Mouse (Mus musculus) liver, embryonic 16.5 days (tissue): Measurements from ENCODE around the gene Kifc1. TPM values are rescaled to one million over a fixed set of nuclear protein-coding genes. Genes with fewer than 3 reads are reported as not detected.

Experiments
- ATAC-seq: fragments of 200-750 bp; cut with Nextera tagmentation; 2 replicates; pipeline ENCODE4 v1.8.0; 2017; ENCODE audit warnings: low read depth, mild to moderate bottlenecking, moderate number of reproducible peaks, moderate library complexity
- H3K27ac ChIP-seq: fragments of 300-500 bp; sonication (generic); 2 replicates; pipeline ENCODE4 v1.5.1; 2014; ENCODE audit warnings: mild to moderate bottlenecking, low read length
- H3K27me3 ChIP-seq: fragments of 300-500 bp; sonication (generic); 2 replicates; pipeline ENCODE4 v1.6.1; 2014; ENCODE audit warnings: low read depth, low read length, mixed read lengths; ENCODE audit not compliant: control insufficient read depth, insufficient read depth
- H3K36me3 ChIP-seq: fragments of 300-500 bp; sonication (generic); 2 replicates; pipeline ENCODE4 v1.6.1; 2014; ENCODE audit warnings: mild to moderate bottlenecking; ENCODE audit not compliant: control insufficient read depth, insufficient read depth
- H3K4me1 ChIP-seq: fragments of 300-500 bp; sonication (generic); 2 replicates; pipeline ENCODE4 v1.6.1; 2014; ENCODE audit warnings: low read depth, low read length, mixed read lengths; ENCODE audit not compliant: control insufficient read depth
- H3K4me2 ChIP-seq: fragments of 300-500 bp; sonication (generic); 2 replicates; pipeline ENCODE4 v1.6.1; 2014; ENCODE audit warnings: low read depth, low read length, mixed read lengths
- H3K4me3 ChIP-seq: fragments of 300-500 bp; sonication (generic); 2 replicates; pipeline ENCODE4 v1.5.1; 2014; ENCODE audit warnings: low read depth, mild to moderate bottlenecking, low read length
- H3K9ac ChIP-seq: fragments of 300-500 bp; sonication (generic); 2 replicates; pipeline ENCODE4 v1.6.1; 2014; ENCODE audit warnings: low read depth, low read length
- H3K9me3 ChIP-seq: fragments of 300-500 bp; sonication (generic); replicated peaks from 2 replicates; pipeline ENCODE4 v1.6.1; 2016; ENCODE audit warnings: low read length; ENCODE audit not compliant: control insufficient read depth
- WGBS: fragments of 180-500 bp; shearing (Covaris S2); extraction: QIAGEN DNeasy Blood & Tissue Kit; methylation state at CpG from one replicate; pipeline ENCODE4 v1.1.7; 2014; ENCODE audit not compliant: insufficient replicate concordance; 5-methylcytosine and 5-hydroxymethylcytosine counted together
- polyA plus RNA-seq: library from polyadenylated mRNA; unstranded; fragments of >200 nt; fragmentation: Nextera tagmentation; extraction: Ambion mirVana; gene quantifications from 2 replicates; pipeline ENCODE4 v1.2.1, GENCODE M21; 2015

The Kifc1 gene
- 5.8 and 6.1 TPM in 2 replicates for polyA plus RNA-seq

DNA sequence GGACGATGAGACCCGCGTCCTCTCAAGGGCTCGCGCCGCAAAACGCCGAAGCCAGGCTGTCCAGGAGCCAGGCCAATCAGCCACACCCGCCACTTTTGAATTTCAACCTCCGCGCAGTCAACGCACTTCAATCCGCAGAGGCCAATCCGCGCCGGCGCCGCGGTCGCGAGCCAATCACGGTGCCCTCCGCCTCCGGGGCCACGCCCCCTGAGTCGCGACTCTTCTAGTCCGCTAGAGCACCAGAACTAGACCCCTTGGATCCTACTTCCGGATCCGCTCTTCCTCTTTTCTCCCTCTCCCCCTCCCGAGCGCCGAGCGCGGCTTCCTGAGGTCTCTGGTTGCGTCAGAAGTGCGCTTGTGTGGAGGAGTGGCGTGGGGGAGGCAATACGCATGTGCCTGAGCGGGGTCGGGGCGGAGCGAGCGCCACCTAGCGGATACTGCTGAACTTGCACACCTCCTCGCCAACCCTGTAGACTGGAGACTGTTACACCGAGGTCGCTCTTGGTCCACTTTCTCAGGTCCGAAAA lies at the start of gene Kifc1:
Kifc1 (minus strand) TSS at position 129 of the 527 bp plus-strand sequence.
- Histone ChIP-seq H3K4me3 (peak within 1 kb of the TSS; percentile 81), H3K4me1 (peaks cover 17% of the 10 kb centered on the region), H3K27ac (peak within 1 kb of the TSS; percentile 87), H3K36me3 (peaks cover 14% of the 10 kb centered on the region), H3K27me3 (no peaks in the 10 kb centered on the region), H3K9me3 (no peaks in the 10 kb centered on the region), H3K4me2 (peak within 1 kb of the TSS; percentile 80), H3K9ac (peak within 1 kb of the TSS; percentile 85)
- under 1% methylated on average over 49 of the region's 49 CpGs for WGBS
- ATAC-seq, result peak; percentile 96

DNA sequence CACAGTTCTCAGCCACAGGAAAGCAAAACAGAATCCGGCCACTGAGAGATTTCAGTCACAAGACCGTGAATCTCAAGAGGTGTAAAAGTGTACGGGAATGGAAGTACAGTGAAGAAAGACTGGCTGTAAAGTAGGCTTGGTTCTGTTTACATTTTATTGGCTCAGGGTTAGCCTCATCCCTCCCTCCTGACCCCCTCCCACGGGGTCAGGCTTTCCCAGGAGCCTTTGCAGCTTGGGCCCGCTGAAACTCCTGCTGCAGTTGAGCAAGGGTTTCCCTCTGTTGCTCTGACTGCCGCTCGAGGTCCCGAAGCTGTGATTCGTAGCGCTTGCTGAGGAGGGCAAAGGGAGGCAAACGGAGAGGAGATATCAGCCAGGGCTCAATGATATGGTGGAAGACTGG lies 48.3 kb upstream of the Kifc1 start:
- Histone ChIP-seq H3K4me3 (no peak overlapping the region), H3K9ac (no peak overlapping the region), H3K9me3 (no peaks in the 10 kb centered on the region), H3K4me2 (no peak overlapping the region), H3K27ac (no peak overlapping the region), H3K4me1 (peaks cover 22% of the 10 kb centered on the region), H3K36me3 (peaks cover 12% of the 10 kb centered on the region), H3K27me3 (no peaks in the 10 kb centered on the region)
- no peak for ATAC-seq
- 66% methylated on average over 11 of the region's 11 CpGs for WGBS

DNA sequence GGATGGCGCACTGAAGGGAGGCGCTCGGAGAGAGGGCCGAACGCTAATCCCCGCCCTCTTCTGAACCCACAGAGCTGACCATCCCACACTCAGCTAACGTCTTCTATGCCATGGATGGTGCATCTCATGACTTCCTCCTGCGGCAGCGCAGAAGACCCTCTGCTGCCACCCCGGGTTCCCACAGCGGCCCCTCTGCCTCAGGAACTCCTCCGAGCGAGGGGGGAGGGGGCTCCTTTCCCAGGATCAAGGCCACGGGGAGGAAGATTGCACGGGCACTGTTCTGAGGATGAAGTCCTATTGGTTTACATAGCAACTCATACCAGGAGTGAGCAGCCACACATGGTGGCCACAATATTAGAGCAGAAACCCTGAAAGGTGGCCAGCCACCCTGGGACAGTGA lies 46.5 kb upstream of the Kifc1 start:
- Histone ChIP-seq H3K9ac (no peak overlapping the region), H3K4me1 (peaks cover 26% of the 10 kb centered on the region), H3K9me3 (no peaks in the 10 kb centered on the region), H3K27ac (no peak overlapping the region), H3K36me3 (peaks cover 8% of the 10 kb centered on the region; the same call in 1 of the 2 replicates), H3K27me3 (no peaks in the 10 kb centered on the region), H3K4me2 (no peak overlapping the region), H3K4me3 (no peak overlapping the region)
- no peak for ATAC-seq
- 81% methylated on average over 15 of the region's 15 CpGs for WGBS

DNA sequence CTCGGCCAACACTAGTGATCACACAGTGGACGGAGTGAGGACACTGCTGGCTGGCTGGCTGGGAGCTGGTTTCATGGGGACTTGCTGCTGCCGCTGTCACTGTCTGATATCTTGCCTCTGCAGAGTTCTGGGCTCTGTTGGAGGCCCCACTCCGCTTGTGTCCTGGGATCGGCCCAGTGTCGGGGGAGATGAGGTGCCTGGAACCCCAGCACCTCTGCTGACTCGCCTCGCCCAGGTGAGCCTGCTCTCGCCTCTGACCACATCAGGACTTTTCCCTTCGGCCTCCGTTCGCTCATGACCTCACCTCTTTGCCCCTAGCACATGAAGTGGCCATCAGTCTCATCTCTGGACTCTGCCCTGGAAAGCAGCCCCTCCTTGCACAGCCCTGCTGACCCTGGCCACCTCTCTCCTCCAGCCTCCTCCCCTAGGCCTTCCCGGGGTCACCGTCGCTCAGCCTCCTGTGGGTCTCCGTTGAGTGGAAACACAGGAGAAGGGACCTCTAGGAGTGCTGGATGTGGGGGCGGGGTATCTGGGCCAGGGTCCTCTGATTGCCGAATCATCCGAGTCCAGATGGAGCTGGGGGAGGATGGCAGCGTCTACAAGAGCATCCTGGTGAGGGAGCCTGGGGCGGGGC lies 45.1 kb upstream of the Kifc1 start:
- peaks cover 25% of the 10 kb centered on the region for H3K4me1 ChIP-seq
- no peak overlapping the region for H3K4me3 ChIP-seq
- H3K9me3 ChIP-seq, result no peaks in the 10 kb centered on the region
- no peak overlapping the region for H3K9ac ChIP-seq
- no peak for ATAC-seq
- H3K27me3 ChIP-seq, result no peaks in the 10 kb centered on the region
- peaks cover 8% of the 10 kb centered on the region; the same call in 1 of the 2 replicates for H3K36me3 ChIP-seq
- H3K27ac ChIP-seq, result no peak overlapping the region
- 79% methylated on average over 21 of the region's 21 CpGs for WGBS
- no peak overlapping the region for H3K4me2 ChIP-seq

DNA sequence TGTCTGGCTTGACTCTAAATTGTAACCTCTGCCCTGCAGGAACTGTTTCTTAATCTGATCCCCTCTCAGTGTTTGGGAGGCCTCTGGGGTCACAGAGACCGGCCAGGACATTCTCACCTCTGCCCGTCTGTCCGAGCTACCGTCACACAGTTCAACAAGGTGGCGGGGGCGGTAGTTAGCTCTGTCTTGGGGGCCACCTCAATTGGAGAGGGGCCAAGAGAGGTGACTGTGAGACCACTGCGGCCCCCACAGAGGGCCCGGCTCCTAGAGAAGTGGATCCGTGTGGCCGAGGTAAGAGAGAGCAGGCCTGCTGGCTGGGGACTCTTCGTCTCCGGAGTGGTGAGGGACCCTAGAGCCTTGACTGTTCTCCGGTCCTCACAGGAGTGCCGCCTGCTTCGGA lies 42.5 kb upstream of the Kifc1 start:
- no peak overlapping the region for H3K9ac ChIP-seq
- H3K9me3 ChIP-seq, result no peaks in the 10 kb centered on the region
- 84% methylated on average over 15 of the region's 15 CpGs for WGBS
- ATAC-seq, result no peak
- H3K27me3 ChIP-seq, result no peaks in the 10 kb centered on the region
- H3K4me1 ChIP-seq, result peaks cover 26% of the 10 kb centered on the region
- H3K4me3 ChIP-seq, result no peak overlapping the region
- H3K27ac ChIP-seq, result no peak overlapping the region
- H3K4me2 ChIP-seq, result no peak overlapping the region
- peaks cover 8% of the 10 kb centered on the region; the same call in 1 of the 2 replicates for H3K36me3 ChIP-seq

DNA sequence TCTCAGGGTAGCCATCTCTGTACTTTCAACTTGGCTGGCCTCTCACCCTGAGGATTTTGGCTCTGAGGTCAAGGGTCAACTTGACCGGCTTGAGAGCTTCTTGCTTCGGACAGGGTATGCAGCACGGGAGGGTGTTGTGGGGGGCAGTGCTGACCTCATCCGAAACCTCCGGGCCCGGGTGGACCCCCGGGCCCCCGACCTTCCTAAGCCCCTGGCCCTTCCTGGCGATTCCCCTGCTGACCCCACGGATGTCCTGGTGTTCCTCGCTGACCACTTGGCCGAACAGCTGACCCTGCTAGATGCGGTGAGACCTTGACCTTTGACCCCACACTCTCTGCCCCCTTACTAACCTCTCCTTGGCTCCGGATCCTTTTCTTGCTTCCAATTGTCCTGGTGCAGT lies 42.0 kb upstream of the Kifc1 start:
- Histone ChIP-seq H3K4me2 (no peak overlapping the region), H3K27me3 (no peaks in the 10 kb centered on the region), H3K4me1 (peaks cover 30% of the 10 kb centered on the region), H3K36me3 (peaks cover 6% of the 10 kb centered on the region; the same call in 1 of the 2 replicates), H3K27ac (no peak overlapping the region), H3K4me3 (no peak overlapping the region), H3K9me3 (no peaks in the 10 kb centered on the region), H3K9ac (no peak overlapping the region)
- 76% methylated on average over 14 of the region's 14 CpGs for whole genome bisulfite sequencing
- ATAC-seq, result no peak

DNA sequence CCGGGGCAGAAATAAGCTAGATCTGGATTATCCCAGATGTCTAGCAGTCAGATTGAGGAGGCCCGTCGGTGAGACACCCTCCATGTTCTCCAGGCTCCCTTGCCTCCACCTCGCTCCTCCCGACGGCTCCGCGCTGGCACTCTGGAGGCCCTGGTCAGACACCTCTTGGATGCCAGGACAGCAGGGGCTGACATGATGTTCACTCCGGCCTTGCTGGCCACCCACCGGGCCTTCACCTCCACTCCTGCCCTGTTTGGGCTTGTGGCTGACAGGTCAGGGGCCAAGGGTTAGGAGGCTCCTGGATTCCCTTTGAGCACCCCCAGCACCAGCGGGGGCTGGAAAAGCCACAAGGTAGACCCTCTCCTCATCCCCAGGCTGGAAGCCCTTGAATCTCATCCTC lies 41.5 kb upstream of the Kifc1 start:
- Histone ChIP-seq H3K4me2 (no peak overlapping the region), H3K36me3 (peaks cover 3% of the 10 kb centered on the region; the same call in 1 of the 2 replicates), H3K27ac (no peak overlapping the region), H3K9me3 (no peaks in the 10 kb centered on the region), H3K27me3 (no peaks in the 10 kb centered on the region), H3K9ac (no peak overlapping the region), H3K4me1 (peaks cover 30% of the 10 kb centered on the region), H3K4me3 (no peak overlapping the region)
- ATAC-seq, result no peak
- WGBS, result 87% methylated on average over 11 of the region's 11 CpGs

DNA sequence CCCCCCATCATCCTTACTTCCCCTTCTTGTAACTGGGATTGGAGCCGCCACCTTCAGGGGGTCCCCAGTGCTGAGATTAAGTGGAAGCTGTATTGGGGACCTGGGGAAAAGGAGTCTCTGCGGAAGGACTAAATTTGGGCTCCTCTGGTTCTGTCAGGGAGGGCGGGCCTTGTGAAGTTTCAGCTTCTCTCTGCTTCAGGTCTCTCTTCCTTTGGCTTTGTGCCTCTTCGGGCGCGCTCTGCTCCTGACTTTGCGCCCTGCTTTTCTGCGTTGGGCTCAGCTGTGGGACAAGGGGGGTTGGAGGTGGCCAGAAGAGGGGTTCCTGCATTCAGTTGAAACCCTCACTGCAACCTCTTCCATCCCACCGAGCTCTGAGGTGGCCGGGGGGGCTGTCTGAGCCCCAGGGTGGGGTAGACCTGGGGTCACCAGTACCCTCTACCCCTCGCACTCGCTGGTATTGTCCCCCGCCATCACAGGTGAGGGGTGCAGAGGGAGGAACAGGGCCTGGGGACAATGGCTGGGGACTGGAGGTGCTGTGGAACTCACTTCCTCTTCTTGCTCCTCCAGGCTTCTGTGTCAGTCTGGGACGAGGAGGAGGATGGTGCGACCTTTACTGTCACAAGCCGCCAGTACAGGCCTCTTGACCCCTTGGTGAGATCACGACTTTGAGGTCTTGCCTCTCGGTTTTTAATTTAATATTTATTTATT lies 40.9 kb upstream of the Kifc1 start:
- Histone ChIP-seq H3K27me3 (no peaks in the 10 kb centered on the region), H3K9me3 (no peaks in the 10 kb centered on the region), H3K4me3 (peak overlapping the region; percentile 82), H3K9ac (peak overlapping the region; percentile 81), H3K4me1 (peaks cover 30% of the 10 kb centered on the region), H3K36me3 (no peaks in the 10 kb centered on the region), H3K27ac (0 out of 2 replicates have a peak overlapping the region, but pooled peaks have one; percentile 17), H3K4me2 (peak overlapping the region; percentile 98)
- 44% methylated on average over 18 of the region's 18 CpGs for WGBS
- ATAC-seq, result no peak
